Mouse (Mus musculus) spleen, adult 2 months (tissue): ENCODE data around the gene Fam83e. TPM values are rescaled to one million over a fixed set of nuclear protein-coding genes. Genes with fewer than 3 reads are reported as not detected.

Experiments used
- DNase-seq, 2 experiments: peaks; one replicate each; pipeline versions ENCODE4 v3.0.0 to v3.0.0-alpha.2; 2012 to 2021; ENCODE audit warnings: low spot score in 2 of 2, low read depth in 1 of 2
- H3K27ac ChIP-seq: fragments of 200-500 bp; 2 replicates; pipeline ENCODE4 v1.5.1; 2012; ENCODE audit warnings: low read length, inconsistent platforms; ENCODE audit not compliant: insufficient read depth
- H3K27me3 ChIP-seq: fragments of 200-500 bp; 2 replicates; pipeline ENCODE4 v1.6.1; 2012; ENCODE audit warnings: mild to moderate bottlenecking, moderate library complexity, low read length, inconsistent platforms; ENCODE audit not compliant: control insufficient read depth, insufficient read depth
- H3K36me3 ChIP-seq: fragments of 200-500 bp; 2 replicates; pipeline ENCODE4 v1.6.1; 2012; ENCODE audit warnings: mild to moderate bottlenecking, low read length, inconsistent platforms; ENCODE audit not compliant: control insufficient read depth, insufficient read depth
- H3K4me1 ChIP-seq: fragments of 200-500 bp; 2 replicates; pipeline ENCODE4 v1.6.1; 2011; ENCODE audit warnings: inconsistent platforms; ENCODE audit not compliant: control insufficient read depth, insufficient read depth, insufficient read length
- H3K4me3 ChIP-seq: fragments of 200-500 bp; 2 replicates; pipeline ENCODE4 v1.5.1; 2011; ENCODE audit warnings: mild to moderate bottlenecking, inconsistent platforms; ENCODE audit not compliant: insufficient read depth, insufficient read length; ENCODE audit errors: extremely low read depth
- CTCF ChIP-seq: fragments of 200-500 bp; IDR thresholded peaks from 2 replicates; pipeline ENCODE4 v1.5.1; 2011; ENCODE audit warnings: mild to moderate bottlenecking, inconsistent platforms; ENCODE audit not compliant: insufficient read depth, insufficient read length, insufficient replicate concordance; ENCODE audit errors: extremely low read depth
- POLR2A ChIP-seq: fragments of 200-500 bp; IDR thresholded peaks from 2 replicates; pipeline ENCODE4 v1.6.1; 2011; ENCODE audit warnings: low read depth, low read length, inconsistent platforms
- WGBS: fragments of 180-500 bp; shearing (Covaris S2); methylation state at CpG from one replicate; pipeline ENCODE4 v1.1.7; 2018; 5-methylcytosine and 5-hydroxymethylcytosine counted together
- polyA plus RNA-seq: library from polyadenylated mRNA; depleted of rRNA; stranded (reverse); fragments of >200 nt; gene quantifications from 2 replicates; pipeline ENCODE4 v1.2.3, GENCODE M21; 2012

Gene Fam83e
- polyA plus RNA-seq, 1 experiment: 0.09 TPM

DNA sequence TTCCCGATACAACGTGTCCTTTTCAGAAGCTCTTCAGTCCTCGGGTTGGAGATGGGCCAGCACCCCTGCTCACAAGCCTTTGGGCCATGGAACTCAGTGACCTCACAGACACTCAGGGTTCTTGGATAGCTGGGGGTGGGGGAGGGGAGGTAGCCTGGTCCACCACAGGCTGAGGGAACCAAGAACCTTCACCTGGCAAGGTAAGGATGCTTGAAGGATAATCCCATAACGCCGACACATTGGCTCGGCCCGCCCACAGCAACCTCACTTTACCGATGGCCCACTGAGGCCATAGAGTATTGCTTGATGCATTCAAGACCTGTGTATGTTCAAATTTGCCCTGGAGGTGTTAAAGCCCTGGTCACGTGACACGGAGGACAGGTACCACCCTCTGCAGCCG, 4.7 kb downstream of the Fam83e start, which contains the start of gene Spaca4:
Gene Spaca4, minus strand, starts transcription at position 101 of the 400 bp plus-strand sequence.
- Histone ChIP-seq H3K4me1 (no peaks in the 10 kb centered on the region), H3K27me3 (no peaks in the 10 kb centered on the region), H3K4me3 (no peak within 1 kb of the TSS), H3K36me3 (peaks cover 14% of the 10 kb centered on the region), H3K27ac (no peak within 1 kb of the TSS)
- WGBS: 94% methylated on average over 11 of the region's 11 CpGs
- no peak for TF ChIP-seq POLR2A
- no peak for TF ChIP-seq CTCF
- no peak for DNase-seq

GRCm38 (mm10) chr7:45726419-45726818, 5.4 kb downstream of the Fam83e start:
- Histone ChIP-seq H3K27me3 (no peaks in the 10 kb centered on the region), H3K36me3 (peaks cover 9% of the 10 kb centered on the region; the same call in 1 of the 2 replicates), H3K4me3 (no peak overlapping the region), H3K27ac (no peak overlapping the region), H3K4me1 (no peaks in the 10 kb centered on the region)
- no peak for DNase-seq
- TF ChIP-seq POLR2A: no peak
- no peak for TF ChIP-seq CTCF
- 89% methylated on average over 10 of the region's 10 CpGs for WGBS

DNA sequence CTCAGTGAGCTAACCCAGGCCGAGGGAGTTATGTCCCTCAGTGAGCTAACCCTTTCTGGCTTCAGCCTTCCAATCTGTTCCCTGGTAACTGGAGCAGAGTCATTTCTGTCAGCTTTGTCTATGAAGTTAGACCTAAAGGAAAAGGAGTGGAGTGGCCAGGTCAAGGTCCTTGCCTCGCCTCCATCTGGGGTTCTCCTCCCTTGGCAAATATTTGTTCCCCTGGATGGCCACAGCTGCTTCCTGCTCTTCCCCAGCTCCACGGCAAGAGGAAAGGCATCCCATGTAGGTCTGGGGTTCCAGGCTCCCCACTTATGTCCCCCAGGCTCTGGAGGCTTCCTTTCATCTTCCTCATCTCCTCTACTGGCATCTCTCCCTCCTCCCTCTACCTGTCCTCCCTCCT, 6.6 kb downstream of the Fam83e start:
- H3K27ac ChIP-seq: no peak overlapping the region

GRCm38 (mm10) chr7:45730727-45731431, 9.9 kb downstream of the Fam83e start:
- peaks cover 9% of the 10 kb centered on the region; the same call in 1 of the 2 replicates for H3K4me1 ChIP-seq
- DNase-seq: peak in 1 of 2 experiments; percentile 38
- H3K36me3 ChIP-seq: no peaks in the 10 kb centered on the region
- TF ChIP-seq POLR2A: no peak
- TF ChIP-seq CTCF: peak; percentile 23; the same call in 1 of the 2 replicates
- no peak overlapping the region for H3K4me3 ChIP-seq
- WGBS: 57% methylated on average over 16 of the region's 16 CpGs
- no peak overlapping the region for H3K27ac ChIP-seq
- H3K27me3 ChIP-seq: no peaks in the 10 kb centered on the region

More for the DNA sequence above, 6.6 kb downstream of the Fam83e start:
- peaks cover 7% of the 10 kb centered on the region; the same call in 1 of the 2 replicates for H3K36me3 ChIP-seq
- TF ChIP-seq POLR2A (no peak), CTCF (no peak)
- no peak for DNase-seq
- H3K27me3 ChIP-seq: no peaks in the 10 kb centered on the region
- no peak overlapping the region for H3K4me3 ChIP-seq
- H3K4me1 ChIP-seq: no peaks in the 10 kb centered on the region
- WGBS: 87% methylated on average over 3 of the region's 3 CpGs

- DNase-seq: peak; percentile 37 to 57
- Histone ChIP-seq H3K4me1 (peaks cover 9% of the 10 kb centered on the region; the same call in 1 of the 2 replicates), H3K36me3 (no peaks in the 10 kb centered on the region), H3K4me3 (no peak overlapping the region), H3K27me3 (no peaks in the 10 kb centered on the region), H3K27ac (peak overlapping the region; percentile 88)
- 0 out of 2 replicates have a peak, but pooled peaks have one; percentile 8 for TF ChIP-seq POLR2A
- no peak for TF ChIP-seq CTCF
- 27% methylated on average over 5 of the region's 5 CpGs for WGBS
Observed at GRCm38 (mm10) chr7:45733477-45733876, 12.5 kb downstream of the Fam83e start.

DNA sequence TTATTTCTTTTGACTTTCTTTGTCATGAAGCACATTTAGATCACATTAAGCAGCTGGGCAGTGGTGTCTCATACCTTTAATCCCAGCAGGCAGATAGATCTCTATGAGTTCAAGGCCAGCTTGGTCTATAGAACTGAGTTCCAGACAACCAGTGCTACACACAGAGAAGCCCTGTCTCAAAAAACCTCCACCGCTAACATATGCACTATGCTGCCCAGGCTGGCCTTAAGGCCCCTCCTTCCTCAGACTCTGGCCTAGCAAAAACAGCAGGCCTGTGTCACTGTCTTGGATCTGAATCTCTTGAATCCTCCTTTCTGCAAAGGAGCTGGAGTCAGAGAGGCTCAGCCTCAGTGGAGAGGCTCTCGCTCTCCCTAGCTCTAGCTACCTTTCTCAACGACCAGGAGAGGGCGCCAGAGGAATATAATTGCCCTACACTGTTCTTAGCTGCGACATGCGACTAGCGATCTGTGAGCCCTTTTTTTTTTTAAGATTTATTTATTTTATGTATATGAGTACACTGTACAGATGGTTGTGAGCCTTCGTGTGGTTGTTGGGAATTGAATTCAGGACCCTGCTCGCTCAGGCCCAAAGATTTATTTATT, 18.3 kb downstream of the Fam83e start:
- WGBS: 9% methylated on average over 9 of the region's 9 CpGs
- Histone ChIP-seq H3K4me3 (no peak overlapping the region), H3K36me3 (no peaks in the 10 kb centered on the region), H3K27ac (no peak overlapping the region), H3K4me1 (no peaks in the 10 kb centered on the region; the same call in 1 of the 2 replicates), H3K27me3 (no peaks in the 10 kb centered on the region)
- DNase-seq: peak; percentile 80 to 83
- TF ChIP-seq POLR2A (no peak), CTCF (peak; percentile 75; the same call in 1 of the 2 replicates)
